In genomic region chr2:153224946-153225594, GRCm38 (mm10) we compare ENCODE assay signal across 8 mouse cellular contexts. TPM values are rescaled to one million over a fixed set of nuclear protein-coding genes. Genes with fewer than 3 reads are reported as not detected.
DNase-seq lines count a peak whose midpoint lies in the region; ATAC-seq lines count a peak whose summit lies in the region.

Tspyl3 (minus strand) TSS chr2:153225441.

- ATAC-seq in heart, embryonic 11.5 days (replicated peaks; ENCODE audit: insufficient number of reproducible peaks, low FRiP score, low TSS enrichment): no peak
- no peak for ATAC-seq in liver, embryonic 16.5 days (ENCODE audit: low read depth)
- ATAC-seq in neural tube, embryonic 11.5 days (ENCODE audit: insufficient read depth, low FRiP score, low TSS enrichment): peak; percentile 45; the same call in 1 of the 2 replicates

- H3K4me1 ChIP-seq in heart, embryonic 11.5 days (ENCODE audit: control insufficient read depth, insufficient read depth, low read length): peaks cover 19% of the 10 kb centered on the region
- H3K4me1 ChIP-seq in liver, embryonic 16.5 days (ENCODE audit: control insufficient read depth, low read depth, low read length): peaks cover 85% of the 10 kb centered on the region
- H3K4me1 ChIP-seq in neural tube, embryonic 11.5 days (ENCODE audit: control insufficient read depth, insufficient read depth, low read length): 0 out of 2 replicates have a peak, but pooled peaks cover 2% of the 10 kb centered on the region

- peak within 1 kb of the TSS; percentile 52 for H3K4me3 ChIP-seq in heart, embryonic 11.5 days (ENCODE audit: low read depth, low read length)
- H3K4me3 ChIP-seq in liver, embryonic 16.5 days (ENCODE audit: low read depth, low read length): peak within 1 kb of the TSS; percentile 63
- H3K4me3 ChIP-seq in neural tube, embryonic 11.5 days (ENCODE audit: low read depth, low read length): peak within 1 kb of the TSS; percentile 46

- peaks cover 5% of the 10 kb centered on the region for H3K36me3 ChIP-seq in heart, embryonic 11.5 days (ENCODE audit: control insufficient read depth, insufficient read depth, low read length)
- H3K36me3 ChIP-seq in liver, embryonic 16.5 days (ENCODE audit: control insufficient read depth, insufficient read depth): peaks cover 17% of the 10 kb centered on the region
- H3K36me3 ChIP-seq in neural tube, embryonic 11.5 days (ENCODE audit: control insufficient read depth, insufficient read depth, low read length): peaks cover 11% of the 10 kb centered on the region

- peak within 1 kb of the TSS; percentile 31; the same call in 1 of the 2 replicates for H3K27ac ChIP-seq in heart, embryonic 11.5 days (ENCODE audit: low read depth, low read length)
- peak within 1 kb of the TSS; percentile 87 for H3K27ac ChIP-seq in liver, embryonic 16.5 days (ENCODE audit: low read length)
- H3K27ac ChIP-seq in neural tube, embryonic 11.5 days (ENCODE audit: low read depth, low read length): peak within 1 kb of the TSS; percentile 14; the same call in 1 of the 2 replicates

- under 1% methylated on average over 31 of the region's 31 CpGs for WGBS in heart, embryonic 11.5 days (ENCODE audit: insufficient replicate concordance)
- WGBS in liver, embryonic 16.5 days (ENCODE audit: insufficient replicate concordance): 2% methylated on average over 31 of the region's 31 CpGs
- 7% methylated on average over 31 of the region's 31 CpGs for WGBS in neural tube, embryonic 11.5 days

- H3K9me3 ChIP-seq in heart, embryonic 11.5 days (replicated peaks; ENCODE audit: control insufficient read depth, low read length): no peaks in the 10 kb centered on the region
- no peaks in the 10 kb centered on the region for H3K9me3 ChIP-seq in liver, embryonic 16.5 days (replicated peaks; ENCODE audit: control insufficient read depth, low read length)
- no peaks in the 10 kb centered on the region for H3K9me3 ChIP-seq in neural tube, embryonic 11.5 days (ENCODE audit: control insufficient read depth, low read length)

- no peaks in the 10 kb centered on the region for H3K27me3 ChIP-seq in heart, embryonic 11.5 days (ENCODE audit: control insufficient read depth, insufficient read depth, low read length)
- H3K27me3 ChIP-seq in liver, embryonic 16.5 days (ENCODE audit: control insufficient read depth, insufficient read depth, low read depth, low read length): no peaks in the 10 kb centered on the region
- no peaks in the 10 kb centered on the region for H3K27me3 ChIP-seq in neural tube, embryonic 11.5 days (ENCODE audit: control insufficient read depth, insufficient read depth, low read length)

- H3K4me2 ChIP-seq in heart, embryonic 11.5 days: peak within 1 kb of the TSS; percentile 72
- H3K4me2 ChIP-seq in liver, embryonic 16.5 days (ENCODE audit: low read depth, low read length): peak within 1 kb of the TSS; percentile 82
- peak within 1 kb of the TSS; percentile 72 for H3K4me2 ChIP-seq in neural tube, embryonic 11.5 days (ENCODE audit: low read depth)

- peak within 1 kb of the TSS; percentile 71 for H3K9ac ChIP-seq in heart, embryonic 11.5 days (ENCODE audit: low read depth, low read length)
- H3K9ac ChIP-seq in liver, embryonic 16.5 days (ENCODE audit: low read depth, low read length): peak within 1 kb of the TSS; percentile 72
- peak within 1 kb of the TSS; percentile 76 for H3K9ac ChIP-seq in neural tube, embryonic 11.5 days (ENCODE audit: low read length)

- peak; percentile 23 for DNase-seq in urinary bladder, postnatal 14 days (ENCODE audit: low spot score)
- DNase-seq in urinary bladder, postnatal 10 days (ENCODE audit: low spot score): no peak
- DNase-seq in embryo, embryonic 9.5 days (ENCODE audit: extremely low spot score): peak; percentile 61
- peak; percentile 69 to 76 for DNase-seq in kidney, postnatal 4 days
- peak; percentile 58 for DNase-seq in neural tube, embryonic 11.5 days (ENCODE audit: low spot score)
- peak; percentile 85 for DNase-seq in thymus, postnatal 14 days

RNA-seq across cellular contexts. Expression of gene Tspyl3, which starts in this region (rescaled TPM):
- 4.8 and 5.6 TPM in 2 replicates for polyA plus RNA-seq in heart, embryonic 11.5 days (2014; fragmentation: Nextera tagmentation; extraction: Ambion mirVana)
- polyA plus RNA-seq in liver, embryonic 16.5 days (2015; fragmentation: Nextera tagmentation; extraction: Ambion mirVana): 2.0 and 2.4 TPM in 2 replicates
- polyA plus RNA-seq in neural tube, embryonic 11.5 days (2014; fragmentation: Nextera tagmentation; extraction: Ambion mirVana): 6.0 and 7.6 TPM in 2 replicates

Comparison
In these comparisons a context has a peak if more than half of its experiments do, and no peak if none do; other contexts are left out.
1. H3K27ac ChIP-seq: peak in every context shown above with its lines; median percentile 87 in liver, embryonic 16.5 days; 31 in heart, embryonic 11.5 days; 14 in neural tube, embryonic 11.5 days.